Mouse (Mus musculus): ENCODE measurements around the gene Abcb1a. TPM values are rescaled to one million over a fixed set of nuclear protein-coding genes. Genes with fewer than 3 reads are reported as not detected.
A peak's percentile ranks its signal among the peaks of the same experiment; 100 is the strongest.

Abcb1a gene
- 34.1 and 37.3 TPM in 2 replicates for total RNA-seq (2012; rRNA removed)

GRCm38 (mm10) chr5:8659911-8660737, at the start of gene Abcb1a:
Gene Abcb1a, plus strand, starts transcription at chr5:8660077.
- H3K9ac ChIP-seq (ENCODE audit: insufficient read depth, low read depth, low read length, poor library complexity, severe bottlenecking): peak within 1 kb of the TSS; percentile 46
- no peak for TF ChIP-seq HCFC1 (IDR thresholded peaks at IDR 0.05; ENCODE audit: borderline replicate concordance, insufficient read depth, low read length)
- TF ChIP-seq CHD2 (IDR thresholded peaks at IDR 0.05; ENCODE audit: low read depth, low read length): no peak
- TF ChIP-seq ZNF384 (IDR thresholded peaks at IDR 0.05; ENCODE audit: low read depth, low read length): no peak
- no peak for TF ChIP-seq MAFK (IDR thresholded peaks at IDR 0.05; ENCODE audit: insufficient read depth, low read depth, low read length)
- no peak for TF ChIP-seq ZC3H11A (IDR thresholded peaks at IDR 0.05; ENCODE audit: borderline replicate concordance, low read depth, low read length)
- H3K9me3 ChIP-seq (ENCODE audit: control insufficient read depth, insufficient read depth, low read depth, low read length): no peaks in the 10 kb centered on the region
- no peaks in the 10 kb centered on the region for H3K4me1 ChIP-seq (ENCODE audit: control insufficient read depth in 2 of 2, insufficient read depth in 2 of 2, low read length in 2 of 2, poor library complexity in 1 of 2)
- no peak within 1 kb of the TSS for H3K27ac ChIP-seq (ENCODE audit: insufficient read depth, low read depth, low read length, poor library complexity, severe bottlenecking)
- peak within 1 kb of the TSS; percentile 32 to 69 for H3K4me3 ChIP-seq (ENCODE audit: insufficient read depth in 1 of 2, low read depth in 1 of 2, low read length in 2 of 2, poor library complexity in 1 of 2, severe bottlenecking in 1 of 2)
- no peak for DNase-seq (ENCODE audit: low read depth, low spot score)
- in situ Hi-C loops (cut with MboI; ENCODE audit: low sequenced_read_pairs in 2 of 2, unreplicated experiment in 2 of 2): no loop called here
- H3K36me3 ChIP-seq (ENCODE audit: control insufficient read depth, insufficient read depth, low read length, poor library complexity, severe bottlenecking): no peaks in the 10 kb centered on the region

GRCm38 (mm10) chr5:8622071-8622595, 37.7 kb upstream of the Abcb1a start:
- H3K27ac ChIP-seq (ENCODE audit: insufficient read depth, low read depth, low read length, poor library complexity, severe bottlenecking): no peak overlapping the region
- peak; percentile 30 for DNase-seq (ENCODE audit: low read depth, low spot score)
- H3K9me3 ChIP-seq (ENCODE audit: control insufficient read depth, insufficient read depth, low read depth, low read length): no peaks in the 10 kb centered on the region
- 0 out of 4 replicates have a peak, but pooled peaks cover 0 to 2% of the 10 kb centered on the region in 2 experiments for H3K4me1 ChIP-seq (ENCODE audit: control insufficient read depth in 2 of 2, insufficient read depth in 2 of 2, low read length in 2 of 2, poor library complexity in 1 of 2)
- in situ Hi-C loops (cut with MboI; ENCODE audit: low sequenced_read_pairs in 2 of 2, unreplicated experiment in 2 of 2): no loop called here
- H3K36me3 ChIP-seq (ENCODE audit: control insufficient read depth, insufficient read depth, low read length, poor library complexity, severe bottlenecking): no peaks in the 10 kb centered on the region
- TF ChIP-seq ZNF384 (IDR thresholded peaks at IDR 0.05; ENCODE audit: low read depth, low read length) (no peak), HCFC1 (IDR thresholded peaks at IDR 0.05; ENCODE audit: borderline replicate concordance, insufficient read depth, low read length) (0 out of 2 replicates have a peak, but pooled peaks have one; percentile 17), ZC3H11A (IDR thresholded peaks at IDR 0.05; ENCODE audit: borderline replicate concordance, low read depth, low read length) (no peak)
- peak overlapping the region; percentile 61 for H3K9ac ChIP-seq (ENCODE audit: insufficient read depth, low read depth, low read length, poor library complexity, severe bottlenecking)
- peak overlapping the region; percentile 68 to 82 for H3K4me3 ChIP-seq (ENCODE audit: insufficient read depth in 1 of 2, low read depth in 1 of 2, low read length in 2 of 2, poor library complexity in 1 of 2, severe bottlenecking in 1 of 2)

- Histone ChIP-seq H3K4me1 (ENCODE audit: control insufficient read depth in 2 of 2, insufficient read depth in 2 of 2, low read length in 2 of 2, poor library complexity in 1 of 2) (0 out of 4 replicates have a peak, but pooled peaks cover 0 to 2% of the 10 kb centered on the region in 2 experiments), H3K27ac (ENCODE audit: insufficient read depth, low read depth, low read length, poor library complexity, severe bottlenecking) (no peak within 1 kb of the TSS), H3K36me3 (ENCODE audit: control insufficient read depth, insufficient read depth, low read length, poor library complexity, severe bottlenecking) (no peaks in the 10 kb centered on the region), H3K9ac (ENCODE audit: insufficient read depth, low read depth, low read length, poor library complexity, severe bottlenecking) (peak within 1 kb of the TSS; percentile 61), H3K4me3 (ENCODE audit: insufficient read depth in 1 of 2, low read depth in 1 of 2, low read length in 2 of 2, poor library complexity in 1 of 2, severe bottlenecking in 1 of 2) (peak within 1 kb of the TSS; percentile 68 to 82), H3K9me3 (ENCODE audit: control insufficient read depth, insufficient read depth, low read depth, low read length) (no peaks in the 10 kb centered on the region)
- no peak for TF ChIP-seq MAFK (IDR thresholded peaks at IDR 0.05; ENCODE audit: insufficient read depth, low read depth, low read length)
- TF ChIP-seq ZC3H11A (IDR thresholded peaks at IDR 0.05; ENCODE audit: borderline replicate concordance, low read depth, low read length): no peak
- no peak for TF ChIP-seq HCFC1 (IDR thresholded peaks at IDR 0.05; ENCODE audit: borderline replicate concordance, insufficient read depth, low read length)
- TF ChIP-seq CHD2 (IDR thresholded peaks at IDR 0.05; ENCODE audit: low read depth, low read length): peak; percentile 41; the same call in 1 of the 2 replicates
- DNase-seq (ENCODE audit: low read depth, low spot score): peak; percentile 95
- in situ Hi-C loops (cut with MboI; ENCODE audit: low sequenced_read_pairs in 2 of 2, unreplicated experiment in 2 of 2): no loop called here
Measured at GRCm38 (mm10) chr5:8622596-8623231, 37.2 kb upstream of the Abcb1a start, which contains the start of gene Rundc3b. Gene Rundc3b, minus strand, starts transcription at chr5:8622952.

GRCm38 (mm10) chr5:8632901-8633300, 27.0 kb upstream of the Abcb1a start:
- no peaks in the 10 kb centered on the region for H3K4me1 ChIP-seq (ENCODE audit: control insufficient read depth in 2 of 2, insufficient read depth in 2 of 2, low read length in 2 of 2, poor library complexity in 1 of 2)
- no peak overlapping the region for H3K9ac ChIP-seq (ENCODE audit: insufficient read depth, low read depth, low read length, poor library complexity, severe bottlenecking)
- no peaks in the 10 kb centered on the region for H3K36me3 ChIP-seq (ENCODE audit: control insufficient read depth, insufficient read depth, low read length, poor library complexity, severe bottlenecking)
- DNase-seq (ENCODE audit: low read depth, low spot score): no peak
- in situ Hi-C loops (cut with MboI; ENCODE audit: low sequenced_read_pairs in 2 of 2, unreplicated experiment in 2 of 2): no loop called here
- TF ChIP-seq CHD2 (IDR thresholded peaks at IDR 0.05; ENCODE audit: low read depth, low read length): no peak
- no peak for TF ChIP-seq MAFK (IDR thresholded peaks at IDR 0.05; ENCODE audit: insufficient read depth, low read depth, low read length)
- no peak for TF ChIP-seq ZNF384 (IDR thresholded peaks at IDR 0.05; ENCODE audit: low read depth, low read length)
- no peak for TF ChIP-seq ZC3H11A (IDR thresholded peaks at IDR 0.05; ENCODE audit: borderline replicate concordance, low read depth, low read length)
- no peak for TF ChIP-seq HCFC1 (IDR thresholded peaks at IDR 0.05; ENCODE audit: borderline replicate concordance, insufficient read depth, low read length)
- no peak overlapping the region for H3K4me3 ChIP-seq (ENCODE audit: insufficient read depth in 1 of 2, low read depth in 1 of 2, low read length in 2 of 2, poor library complexity in 1 of 2, severe bottlenecking in 1 of 2)
- no peak overlapping the region for H3K27ac ChIP-seq (ENCODE audit: insufficient read depth, low read depth, low read length, poor library complexity, severe bottlenecking)
- no peaks in the 10 kb centered on the region for H3K9me3 ChIP-seq (ENCODE audit: control insufficient read depth, insufficient read depth, low read depth, low read length)

Measured in ES-E14 (cell line).